Mouse (Mus musculus) spleen, embryonic (tissue): ENCODE results near the gene Olfr686.

ENCODE experiments used
- CTCF ChIA-PET: fragments of 350-600 bp; sonication (Branson Sonifier 250); formaldehyde crosslinking; loops from one replicate; lab custom pipeline; 2022; lab: Charles Lee

Gene Olfr686

GRCm38 (mm10) chr7:105207385-105207784 lies at the start of gene Olfr686:
Gene Olfr686 (minus strand): TSS chr7:105207485.
- CTCF ChIA-PET, result no interaction called here

- CTCF ChIA-PET, result no interaction called here
These were observed 49.4 kb upstream of the Olfr686 start for GRCm38 (mm10) chr7:105256656-105257055.

GRCm38 (mm10) chr7:105248197-105248596 lies 40.9 kb upstream of the Olfr686 start:
- CTCF ChIA-PET, result no interaction called here

GRCm38 (mm10) chr7:105247671-105248070 lies 40.4 kb upstream of the Olfr686 start:
- CTCF ChIA-PET, result no interaction called here

- CTCF ChIA-PET, result no interaction called here
These were observed 22.1 kb upstream of the Olfr686 start for GRCm38 (mm10) chr7:105229386-105229785.

- CTCF ChIA-PET, result no interaction called here
These were observed 20.9 kb upstream of the Olfr686 start for GRCm38 (mm10) chr7:105228138-105228537.

- CTCF ChIA-PET, result no interaction called here
These were observed 19.4 kb upstream of the Olfr686 start for GRCm38 (mm10) chr7:105226703-105227102.

GRCm38 (mm10) chr7:105226072-105226471 lies 18.8 kb upstream of the Olfr686 start:
- CTCF ChIA-PET, result no interaction called here

GRCm38 (mm10) chr7:105218281-105218680 lies 11.0 kb upstream of the Olfr686 start:
- CTCF ChIA-PET, result no interaction called here

GRCm38 (mm10) chr7:105214761-105215160 lies 7.5 kb upstream of the Olfr686 start:
- CTCF ChIA-PET, result no interaction called here

GRCm38 (mm10) chr7:105185912-105186311 lies 21.4 kb downstream of the Olfr686 start, which contains the start of gene Olfr685:
Gene Olfr685 (minus strand): TSS chr7:105186012.
- CTCF ChIA-PET, result no interaction called here

GRCm38 (mm10) chr7:105170773-105171172 lies 36.5 kb downstream of the Olfr686 start:
- CTCF ChIA-PET, result no interaction called here

- CTCF ChIA-PET, result no interaction called here
These were observed 43.7 kb downstream of the Olfr686 start, which contains the start of gene Olfr684 for GRCm38 (mm10) chr7:105163553-105163952. Gene Olfr684 (minus strand): TSS chr7:105163653.
